Mouse (Mus musculus) kidney, postnatal 14 days (tissue): Measurements from ENCODE around the gene Zfp281.

Experiments
- DNase-seq: peaks from one replicate; pipeline ENCODE4 v3.0.0; 2022; ENCODE audit warnings: mixed read lengths

Gene Zfp281

GRCm38 (mm10) chr1:136624146-136625018 is at the start of gene Zfp281:
Zfp281 (plus strand) TSS chr1:136624901.
- peak; percentile 98 for DNase-seq

- no peak for DNase-seq
These were observed 46.6 kb upstream of the Zfp281 start for GRCm38 (mm10) chr1:136577890-136578663.

- no peak for DNase-seq
These were observed 45.3 kb upstream of the Zfp281 start for GRCm38 (mm10) chr1:136579360-136579759.

- DNase-seq, result no peak
These were observed 44.4 kb upstream of the Zfp281 start for GRCm38 (mm10) chr1:136580266-136580665.

- DNase-seq, result no peak
These were observed 42.9 kb upstream of the Zfp281 start for GRCm38 (mm10) chr1:136581841-136582240.

- DNase-seq, result no peak
These were observed 36.8 kb upstream of the Zfp281 start for GRCm38 (mm10) chr1:136587761-136588405.

GRCm38 (mm10) chr1:136588908-136589307 is 35.8 kb upstream of the Zfp281 start:
- no peak for DNase-seq

GRCm38 (mm10) chr1:136592741-136593140 is 32.0 kb upstream of the Zfp281 start:
- no peak for DNase-seq

GRCm38 (mm10) chr1:136594235-136594850 is 30.4 kb upstream of the Zfp281 start:
- no peak for DNase-seq

- no peak for DNase-seq
These were observed 27.9 kb upstream of the Zfp281 start for GRCm38 (mm10) chr1:136596821-136597220.

GRCm38 (mm10) chr1:136598286-136598685 is 26.4 kb upstream of the Zfp281 start:
- no peak for DNase-seq

- no peak for DNase-seq
These were observed 24.6 kb upstream of the Zfp281 start for GRCm38 (mm10) chr1:136600067-136600466.

- no peak for DNase-seq
These were observed 23.9 kb upstream of the Zfp281 start for GRCm38 (mm10) chr1:136600647-136601345.

GRCm38 (mm10) chr1:136601346-136601888 is 23.3 kb upstream of the Zfp281 start:
- DNase-seq, result no peak

- no peak for DNase-seq
These were observed 22.4 kb upstream of the Zfp281 start for GRCm38 (mm10) chr1:136602303-136602702.

- no peak for DNase-seq
These were observed 20.5 kb upstream of the Zfp281 start for GRCm38 (mm10) chr1:136604190-136604589.

- no peak for DNase-seq
These were observed 18.9 kb upstream of the Zfp281 start for GRCm38 (mm10) chr1:136605790-136606189.

- no peak for DNase-seq
These were observed 18.4 kb upstream of the Zfp281 start for GRCm38 (mm10) chr1:136606278-136606677.

GRCm38 (mm10) chr1:136608339-136609261 is 16.1 kb upstream of the Zfp281 start:
- no peak for DNase-seq

- no peak for DNase-seq
These were observed 12.9 kb upstream of the Zfp281 start for GRCm38 (mm10) chr1:136611803-136612202.

GRCm38 (mm10) chr1:136613300-136613751 is 11.4 kb upstream of the Zfp281 start:
- DNase-seq, result no peak
